Mouse (Mus musculus) midbrain, postnatal 0 days (tissue): ENCODE measurements around the gene Rpl7l1. TPM values are rescaled to one million over a fixed set of nuclear protein-coding genes. Genes with fewer than 3 reads are reported as not detected.
"Not testable (repeated sequence)": the region's sequence is repeated elsewhere in the genome, so short reads cannot be mapped to it uniquely, and the experiment has no call there.

Experiments
- ATAC-seq: fragments of 200-750 bp; cut with Nextera tagmentation; 2 replicates; pipeline ENCODE4 v1.8.0; 2017; ENCODE audit warnings: moderate number of reproducible peaks, mild to moderate bottlenecking, moderate TSS enrichment, moderate library complexity; ENCODE audit not compliant: low FRiP score
- DNase-seq: peaks from one replicate; pipeline ENCODE4 v3.0.0-alpha.2; 2015; ENCODE audit warnings: low spot score
- H3K27ac ChIP-seq: fragments of 300-500 bp; sonication (generic); 2 replicates; pipeline ENCODE4 v1.5.1; 2014; ENCODE audit warnings: low read depth, mild to moderate bottlenecking, low read length, mixed read lengths
- H3K27me3 ChIP-seq: fragments of 300-500 bp; sonication (generic); 2 replicates; pipeline ENCODE4 v1.6.1; 2014; ENCODE audit warnings: low read length, control low read depth, mixed read lengths; ENCODE audit not compliant: insufficient read depth
- H3K36me3 ChIP-seq: fragments of 300-500 bp; sonication (generic); 2 replicates; pipeline ENCODE4 v1.6.1; 2014; ENCODE audit warnings: low read length, control low read depth, mixed read lengths; ENCODE audit not compliant: insufficient read depth
- H3K4me1 ChIP-seq: fragments of 300-500 bp; sonication (generic); 2 replicates; pipeline ENCODE4 v1.6.1; 2014; ENCODE audit warnings: mild to moderate bottlenecking, control low read depth, antibody characterized with exemption, low read length, mixed read lengths; ENCODE audit not compliant: insufficient read depth
- H3K4me2 ChIP-seq: fragments of 300-500 bp; sonication (generic); 2 replicates; pipeline ENCODE4 v1.6.1; 2014; ENCODE audit warnings: low read depth, mild to moderate bottlenecking, low read length, mixed read lengths; ENCODE audit not compliant: poor library complexity, severe bottlenecking
- H3K4me3 ChIP-seq: fragments of 300-500 bp; sonication (generic); 2 replicates; pipeline ENCODE4 v1.5.1; 2014; ENCODE audit warnings: low read depth, mild to moderate bottlenecking, low read length, moderate library complexity
- H3K9ac ChIP-seq: fragments of 300-500 bp; sonication (generic); replicated peaks from 2 replicates; pipeline ENCODE4 v1.6.1; 2014; ENCODE audit warnings: mild to moderate bottlenecking, low read length, moderate library complexity, mixed read lengths; ENCODE audit not compliant: poor library complexity, severe bottlenecking
- H3K9me3 ChIP-seq: fragments of 300-500 bp; sonication (generic); 2 replicates; pipeline ENCODE4 v1.6.1; 2016; ENCODE audit warnings: low read length, control low read depth
- CTCF ChIP-seq: IDR thresholded peaks from 2 replicates; pipeline ENCODE4 v1.5.1; 2016; ENCODE audit warnings: antibody characterized with exemption, mild to moderate bottlenecking
- WGBS: fragments of 180-500 bp; shearing (Covaris S2); extraction: QIAGEN DNeasy Blood & Tissue Kit; methylation state at CpG from one replicate; pipeline ENCODE4 v1.1.7; 2014; 5-methylcytosine and 5-hydroxymethylcytosine counted together
- polyA plus RNA-seq: library from polyadenylated mRNA; unstranded; fragments of >200 nt; fragmentation: Nextera tagmentation; extraction: Ambion mirVana; gene quantifications from 2 replicates; pipeline ENCODE4 v1.2.1, GENCODE M21; 2015
- total RNA-seq: library from RNA; depleted of rRNA; stranded (reverse); fragments of >200 nt; gene quantifications from 2 replicates; pipeline ENCODE4 v1.2.3, GENCODE M21; 2014

The Rpl7l1 gene
- total and polyA plus RNA-seq, 2 experiments from 2014 or later: 43.2 to 69.7 TPM

DNA sequence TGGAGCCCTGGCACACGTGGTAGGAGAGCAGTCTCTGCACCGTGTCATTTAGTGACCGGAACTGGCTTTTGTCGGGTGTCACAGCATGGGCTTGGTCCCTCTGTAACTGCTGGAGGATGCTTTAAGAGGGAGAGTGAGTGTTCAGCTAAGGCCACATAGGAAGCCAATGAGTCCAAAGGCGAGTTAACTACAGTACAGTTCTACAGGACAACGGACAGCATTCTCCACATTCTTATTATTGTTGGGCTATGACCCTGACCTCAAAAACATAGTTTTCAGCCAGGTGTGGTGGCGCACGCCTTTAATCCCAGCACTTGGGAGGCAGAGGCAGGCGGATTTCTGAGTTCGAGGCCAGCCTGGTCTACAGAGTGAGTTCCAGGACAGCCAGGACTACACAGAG is 25.9 kb upstream of the Rpl7l1 start:
- H3K27me3 ChIP-seq: no peaks in the 10 kb centered on the region
- H3K4me2 ChIP-seq: no peak overlapping the region
- H3K27ac ChIP-seq: no peak overlapping the region
- ATAC-seq (no peak), DNase-seq (no peak)
- no peak overlapping the region for H3K9ac ChIP-seq
- no peak for TF ChIP-seq CTCF
- H3K9me3 ChIP-seq: no peaks in the 10 kb centered on the region
- H3K4me3 ChIP-seq: no peak overlapping the region
- 91% methylated on average over 10 of the region's 10 CpGs for WGBS
- peaks cover 53% of the 10 kb centered on the region for H3K36me3 ChIP-seq
- H3K4me1 ChIP-seq: no peaks in the 10 kb centered on the region

GRCm38 (mm10) chr17:46801761-46802160 is 19.3 kb upstream of the Rpl7l1 start:
- no peaks in the 10 kb centered on the region for H3K9me3 ChIP-seq

DNA sequence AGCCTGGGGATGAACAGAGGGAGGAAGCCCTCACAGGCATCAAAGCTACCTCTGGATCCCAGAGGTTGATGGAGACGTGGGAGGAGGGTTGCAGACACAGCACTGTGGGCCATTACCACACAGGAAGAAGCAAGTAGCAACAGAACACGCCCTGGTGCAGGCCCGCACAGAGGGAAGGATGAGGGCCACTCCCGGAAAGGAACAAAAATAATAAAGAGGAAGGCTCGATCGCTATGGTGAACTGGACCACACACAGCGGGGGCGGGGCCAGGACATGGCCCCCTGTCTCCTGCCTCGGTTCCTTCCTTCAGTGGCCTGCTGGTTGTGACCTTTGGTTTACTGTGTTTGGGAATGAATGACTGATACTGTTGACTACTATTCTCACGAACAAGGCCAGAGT is 17.2 kb upstream of the Rpl7l1 start:
- peaks cover 37% of the 10 kb centered on the region for H3K36me3 ChIP-seq
- no peak overlapping the region for H3K4me3 ChIP-seq
- WGBS: 83% methylated on average over 10 of the region's 10 CpGs
- TF ChIP-seq CTCF: no peak
- no peak for ATAC-seq
- H3K4me1 ChIP-seq: no peaks in the 10 kb centered on the region
- no peaks in the 10 kb centered on the region for H3K27me3 ChIP-seq
- no peak overlapping the region for H3K27ac ChIP-seq
- no peak for DNase-seq
- H3K9me3 ChIP-seq: no peaks in the 10 kb centered on the region
- H3K4me2 ChIP-seq: no peak overlapping the region
- no peak overlapping the region for H3K9ac ChIP-seq

More at GRCm38 (mm10) chr17:46801761-46802160, 19.3 kb upstream of the Rpl7l1 start:
- Histone ChIP-seq H3K9ac (no peak overlapping the region), H3K27ac (no peak overlapping the region), H3K36me3 (peaks cover 53% of the 10 kb centered on the region), H3K4me2 (no peak overlapping the region), H3K4me1 (no peaks in the 10 kb centered on the region), H3K4me3 (no peak overlapping the region), H3K27me3 (no peaks in the 10 kb centered on the region)
- ATAC-seq (no peak), DNase-seq (no peak)
- no peak for TF ChIP-seq CTCF
- WGBS: 88% methylated on average over 6 of the region's 6 CpGs

GRCm38 (mm10) chr17:46797386-46797785 is 14.9 kb upstream of the Rpl7l1 start:
- Histone ChIP-seq H3K9me3 (no peaks in the 10 kb centered on the region), H3K4me3 (no peak overlapping the region), H3K4me1 (no peaks in the 10 kb centered on the region), H3K4me2 (no peak overlapping the region), H3K27me3 (no peaks in the 10 kb centered on the region), H3K27ac (no peak overlapping the region), H3K36me3 (peaks cover 37% of the 10 kb centered on the region), H3K9ac (no peak overlapping the region)
- WGBS: 34% methylated on average over 4 of the region's 8 CpGs
- TF ChIP-seq CTCF: no peak
- DNase-seq (no peak), ATAC-seq (no peak)

DNA sequence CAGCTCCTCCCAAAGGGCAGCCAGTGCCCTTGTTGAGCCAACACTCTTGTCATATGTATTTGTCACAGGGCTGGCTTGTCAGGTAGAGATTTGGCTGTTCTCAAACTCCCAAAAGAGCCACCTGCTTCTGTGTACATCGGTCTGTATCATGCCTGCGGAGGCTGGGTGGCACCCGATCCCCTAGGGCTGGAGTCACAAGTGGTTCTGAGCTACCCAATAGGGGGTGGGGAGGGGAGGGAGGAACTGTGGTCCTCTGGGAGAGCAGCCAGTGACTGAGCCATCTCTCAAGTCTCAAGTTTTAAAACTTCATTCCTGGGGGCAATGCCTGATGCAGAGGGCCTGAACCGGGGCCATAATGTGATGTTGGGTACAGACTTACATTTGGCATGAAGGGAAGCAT is 14.3 kb upstream of the Rpl7l1 start:
- ATAC-seq (no peak), DNase-seq (no peak)
- no peak for TF ChIP-seq CTCF
- H3K27ac ChIP-seq: no peak overlapping the region
- H3K4me1 ChIP-seq: no peaks in the 10 kb centered on the region
- H3K9me3 ChIP-seq: no peaks in the 10 kb centered on the region
- peaks cover 31% of the 10 kb centered on the region for H3K36me3 ChIP-seq
- H3K4me2 ChIP-seq: no peak overlapping the region
- WGBS: 96% methylated on average over 4 of the region's 4 CpGs
- no peaks in the 10 kb centered on the region for H3K27me3 ChIP-seq
- no peak overlapping the region for H3K4me3 ChIP-seq
- H3K9ac ChIP-seq: no peak overlapping the region

DNA sequence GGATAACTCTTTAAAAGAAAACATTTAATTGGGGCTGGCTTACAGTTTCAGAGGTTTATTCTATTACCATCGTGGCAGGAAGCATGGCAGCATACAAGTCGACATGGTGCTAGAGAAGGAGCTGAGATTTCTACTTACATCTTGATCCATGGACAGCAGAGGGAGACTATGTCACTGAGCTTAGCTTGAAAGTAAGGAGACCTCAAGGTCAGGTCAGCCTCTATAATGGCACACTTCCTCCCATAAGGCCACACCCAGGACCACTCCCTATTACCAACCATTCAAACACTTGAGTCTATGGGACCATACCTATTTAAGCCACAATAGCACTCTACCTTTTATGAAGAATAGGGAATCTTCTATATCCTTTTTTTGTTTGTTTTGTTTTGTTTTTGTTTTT is 10.5 kb upstream of the Rpl7l1 start:
- Histone ChIP-seq H3K4me1 (no peaks in the 10 kb centered on the region), H3K27ac (no peak overlapping the region), H3K4me2 (no peak overlapping the region), H3K9me3 (no peaks in the 10 kb centered on the region), H3K4me3 (no peak overlapping the region), H3K36me3 (no peaks in the 10 kb centered on the region), H3K27me3 (no peaks in the 10 kb centered on the region), H3K9ac (no peak overlapping the region)
- TF ChIP-seq CTCF: no peak
- WGBS: 73% methylated on average over 2 of the region's 2 CpGs
- DNase-seq (no peak), ATAC-seq (no peak)

DNA sequence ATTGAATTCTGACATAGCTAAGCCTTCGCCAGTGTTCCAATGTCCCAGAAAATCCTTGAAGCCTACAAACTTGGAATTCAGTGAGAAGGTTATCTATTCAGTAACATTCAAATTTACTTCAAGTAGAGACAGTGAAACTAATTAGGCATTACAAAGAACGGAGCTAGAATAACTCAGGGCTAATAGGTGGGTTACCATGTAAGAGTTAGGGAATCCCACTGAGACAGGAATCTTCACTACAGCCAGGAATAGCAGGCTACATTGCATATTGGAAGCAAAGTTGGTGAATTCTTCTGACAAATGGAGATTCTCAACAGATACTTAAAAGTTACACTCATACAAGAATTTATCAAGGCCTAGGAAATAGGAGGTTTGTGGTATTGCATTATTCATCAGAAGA is 5.5 kb upstream of the Rpl7l1 start:
- WGBS: 61% methylated on average over 2 of the region's 2 CpGs

More for the DNA sequence above, 5.5 kb upstream of the Rpl7l1 start:
- ATAC-seq, H3K27ac ChIP-seq, H3K4me2 ChIP-seq, H3K4me3 ChIP-seq, H3K36me3 ChIP-seq, H3K9me3 ChIP-seq, DNase-seq, H3K27me3 ChIP-seq, H3K4me1 ChIP-seq, H3K9ac ChIP-seq: not testable (repeated sequence)
